Mouse (Mus musculus): Measurements from ENCODE around the gene Gdap1l1.

GRCm38 (mm10) chr2:163420366-163420886 is 17.9 kb upstream of the Gdap1l1 start:
- TF ChIP-seq CTCF (IDR thresholded peaks at IDR 0.05; ENCODE audit: low read depth) (0 out of 2 replicates have a peak, but pooled peaks have one; percentile 10), EP300 (IDR thresholded peaks at IDR 0.05; ENCODE audit: low read depth) (no peak)
